Mouse (Mus musculus): ENCODE data around the gene Ttc22.

The Ttc22 gene

DNA sequence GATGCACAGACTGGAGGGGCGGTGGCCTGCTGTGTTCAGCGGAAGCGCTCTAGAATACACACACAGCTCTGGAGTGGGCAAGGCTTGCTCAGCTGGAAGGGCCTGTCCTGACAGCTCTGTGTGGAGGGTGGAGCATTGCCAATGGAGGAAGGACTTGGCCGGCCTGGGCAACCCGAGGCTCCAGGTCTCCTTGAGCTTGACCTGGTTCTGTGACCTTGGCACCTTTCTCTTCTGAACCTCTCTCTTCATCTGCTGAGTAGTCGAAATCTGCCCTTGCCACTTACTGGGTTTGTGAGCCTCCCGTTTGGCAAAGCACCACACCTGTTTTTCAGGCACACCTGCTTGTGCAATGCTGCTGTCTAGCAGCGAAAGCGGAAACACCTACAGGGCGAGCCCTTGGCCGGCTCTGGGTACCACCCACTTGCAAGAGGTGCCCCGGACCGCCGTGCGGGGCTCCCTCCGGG lies at the start of gene Ttc22:
TSS of gene Ttc22 (plus strand) at position 403 of the 464 bp plus-strand sequence.
- no peak for DNase-seq (ENCODE audit: low read depth, low spot score)

DNA sequence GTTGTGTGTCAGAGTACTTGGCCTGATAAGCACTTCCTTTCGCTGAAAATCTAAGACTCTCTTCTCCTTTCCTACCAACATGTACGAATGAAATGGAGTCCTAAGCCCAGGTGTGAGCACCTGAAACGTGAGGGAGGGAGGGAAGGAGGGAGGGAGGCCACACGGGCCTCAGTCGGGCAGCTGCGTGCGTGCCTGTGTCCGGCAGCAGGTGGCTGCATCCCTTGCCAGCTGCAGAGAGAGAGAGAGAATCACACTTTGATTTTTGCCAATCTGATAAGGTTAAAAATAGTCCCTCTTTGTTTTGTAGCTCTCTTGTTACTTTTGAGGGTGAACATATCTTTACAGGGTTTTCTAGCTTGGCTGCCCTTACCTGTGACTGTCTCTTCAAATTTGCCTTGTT lies 47.2 kb upstream of the Ttc22 start:
- DNase-seq (ENCODE audit: low read depth, low spot score), result no peak

DNA sequence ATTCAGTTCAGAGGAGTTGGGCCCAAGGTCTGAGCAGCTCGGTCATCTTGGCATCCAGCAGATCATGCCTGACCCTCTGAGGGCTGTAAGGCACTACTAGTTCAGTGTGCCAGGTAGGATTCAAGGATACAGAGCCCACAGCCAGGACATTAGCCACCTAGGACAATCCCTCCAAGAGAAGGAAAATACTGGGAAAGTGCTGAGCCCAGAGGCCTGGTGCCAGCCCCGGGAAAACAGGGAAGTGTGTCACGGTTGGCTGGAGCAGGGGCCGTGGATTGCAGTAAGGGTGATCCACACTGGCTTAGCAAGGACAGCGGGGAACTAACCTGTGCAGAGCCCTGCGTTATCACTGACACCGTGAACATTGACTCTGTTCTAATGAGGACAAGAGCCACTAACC lies 44.7 kb upstream of the Ttc22 start:
- no peak for DNase-seq (ENCODE audit: low read depth, low spot score)

DNA sequence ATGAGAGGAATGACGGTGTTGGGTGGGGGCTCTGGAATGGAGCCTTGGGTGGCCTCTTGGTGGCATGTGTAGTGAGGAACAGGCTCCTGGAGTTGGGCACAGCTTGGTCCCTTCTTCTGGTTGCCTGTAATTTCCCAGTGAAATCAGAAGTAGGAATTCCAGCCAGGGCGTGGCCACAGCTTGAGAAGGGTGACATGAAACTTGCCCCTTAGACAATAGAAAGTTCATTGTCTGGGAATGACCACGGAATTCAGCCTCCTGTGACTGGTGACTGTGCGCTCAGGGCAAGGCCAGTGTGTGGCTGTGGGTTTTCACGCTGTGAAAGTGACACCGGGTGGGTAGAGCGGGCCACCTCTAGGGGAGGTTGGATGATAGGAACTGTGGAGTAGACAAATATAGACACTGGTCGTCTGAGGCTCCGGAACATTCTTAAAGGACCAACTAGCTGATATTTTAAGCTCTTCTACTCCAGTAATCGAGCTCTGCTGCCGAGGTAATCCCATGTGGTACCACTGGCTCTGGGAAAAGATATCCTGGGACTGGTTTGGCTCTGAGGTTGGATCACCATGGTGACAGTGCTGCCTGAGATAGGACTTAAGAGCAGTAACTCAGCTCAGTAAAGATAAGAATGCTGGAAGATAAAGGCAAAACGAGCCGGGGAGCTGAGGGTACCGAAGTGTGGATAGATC lies 40.9 kb upstream of the Ttc22 start:
- peak; percentile 75 for DNase-seq (ENCODE audit: low read depth, low spot score)

DNA sequence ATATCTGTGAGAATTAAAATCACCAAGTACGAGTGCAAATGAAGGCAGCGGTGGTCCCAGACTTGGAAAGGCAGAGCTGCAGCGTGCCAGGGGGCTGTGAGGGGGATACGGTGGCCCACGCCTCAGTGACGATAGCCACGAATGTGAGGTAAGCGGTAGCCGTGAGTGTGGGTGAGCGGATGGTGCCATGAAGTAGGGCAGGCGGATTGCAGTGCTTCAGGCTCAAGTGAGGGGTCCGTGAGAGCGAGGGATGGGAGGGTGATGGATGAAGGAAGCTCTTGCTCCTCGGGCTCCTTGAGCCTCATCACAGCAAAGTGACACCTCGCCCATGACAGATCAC lies 40.4 kb upstream of the Ttc22 start:
- peak; percentile 27 for DNase-seq (ENCODE audit: low read depth, low spot score)

DNA sequence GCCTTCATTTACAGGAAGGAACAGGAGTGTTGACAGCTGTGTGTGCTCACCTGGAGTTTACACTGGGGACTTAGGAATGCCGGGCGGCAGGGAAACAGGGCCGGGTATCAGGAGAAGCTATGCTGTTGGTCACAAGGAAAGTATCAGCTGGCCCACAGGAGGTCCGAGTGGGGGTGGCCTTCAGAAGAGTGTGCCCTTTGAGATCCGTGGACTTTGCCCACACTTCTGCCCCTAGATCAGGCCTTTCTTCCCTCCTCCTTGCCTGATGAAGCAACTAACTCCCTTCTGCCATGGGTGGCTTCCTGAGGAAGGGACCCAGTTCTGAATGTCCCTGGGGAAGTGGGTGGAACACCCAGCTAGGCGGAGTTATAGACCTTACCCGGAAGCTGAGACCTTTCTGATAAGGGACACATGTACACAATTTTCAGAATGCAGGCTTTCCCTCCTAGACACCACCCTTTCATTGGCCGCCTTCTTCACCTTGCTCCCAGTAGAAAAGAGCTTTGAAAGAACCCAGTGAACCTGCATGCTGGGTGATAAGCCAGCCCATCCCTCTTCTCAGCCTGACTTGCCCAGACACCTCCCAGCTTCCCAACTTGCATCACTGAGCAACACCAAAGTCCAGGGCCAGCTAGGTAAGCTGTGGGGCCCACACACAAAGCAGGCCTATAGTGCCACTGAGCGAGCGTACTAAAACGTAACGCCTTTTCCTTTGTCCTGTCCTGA lies 39.6 kb upstream of the Ttc22 start:
- DNase-seq (ENCODE audit: low read depth, low spot score), result no peak

DNA sequence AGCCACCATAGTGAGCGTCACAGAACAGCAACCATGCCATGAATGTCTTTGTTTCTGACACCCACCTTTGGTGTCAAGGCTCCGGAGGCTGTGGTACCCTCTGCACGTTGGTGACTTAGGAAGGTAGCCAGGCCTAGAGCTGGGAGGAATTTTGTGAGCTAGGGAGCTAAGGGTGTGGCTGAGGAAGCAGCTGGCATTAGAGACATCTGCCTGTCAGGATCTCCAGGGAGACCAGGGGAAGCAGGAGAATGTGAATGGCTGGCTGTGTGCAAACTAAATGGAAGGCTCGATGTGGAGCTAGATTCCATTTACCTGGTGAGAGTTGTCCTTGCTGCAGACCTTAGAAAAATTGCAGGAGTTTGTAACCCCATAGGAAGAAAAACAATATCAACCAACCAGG lies 37.6 kb upstream of the Ttc22 start:
- no peak for DNase-seq (ENCODE audit: low read depth, low spot score)

DNA sequence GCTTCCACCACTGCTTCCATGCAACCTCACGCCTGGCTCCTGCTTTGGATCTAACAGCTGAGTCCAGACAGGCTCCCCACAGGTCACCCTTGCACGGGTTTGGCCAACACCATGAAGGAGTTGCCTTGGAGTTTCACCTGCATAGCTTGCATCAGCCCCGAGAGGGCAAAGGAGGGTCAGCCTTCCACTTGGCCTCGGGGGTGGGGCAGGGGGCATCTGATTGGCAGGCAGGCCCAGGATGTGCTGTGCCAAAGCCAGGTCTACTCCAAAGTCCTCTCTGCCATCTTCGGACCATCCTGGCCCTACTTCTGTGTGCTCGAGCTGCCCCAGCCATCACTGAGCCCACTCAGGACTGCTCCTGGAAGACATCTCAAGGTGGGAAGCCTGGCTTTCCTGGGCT lies 35.2 kb upstream of the Ttc22 start:
- no peak for DNase-seq (ENCODE audit: low read depth, low spot score)

DNA sequence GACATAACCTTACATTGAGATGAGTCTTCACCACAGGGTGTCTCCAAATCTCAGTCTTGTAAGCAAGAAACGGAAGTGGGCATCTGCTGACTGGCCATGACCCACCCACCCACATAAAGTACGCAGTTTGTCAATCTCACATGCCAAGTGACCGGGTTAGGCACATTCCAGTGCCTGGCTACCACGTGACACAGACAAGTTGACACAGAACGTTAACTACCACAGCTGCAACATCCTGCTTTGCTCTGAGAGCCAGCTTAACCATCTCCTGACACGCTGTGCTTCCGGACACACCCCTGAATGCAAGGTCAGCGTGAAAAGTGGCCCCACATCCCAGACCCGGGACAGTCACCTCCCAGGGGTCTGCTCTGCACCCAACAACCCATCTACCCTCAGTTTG lies 32.1 kb upstream of the Ttc22 start:
- DNase-seq (ENCODE audit: low read depth, low spot score), result no peak

DNA sequence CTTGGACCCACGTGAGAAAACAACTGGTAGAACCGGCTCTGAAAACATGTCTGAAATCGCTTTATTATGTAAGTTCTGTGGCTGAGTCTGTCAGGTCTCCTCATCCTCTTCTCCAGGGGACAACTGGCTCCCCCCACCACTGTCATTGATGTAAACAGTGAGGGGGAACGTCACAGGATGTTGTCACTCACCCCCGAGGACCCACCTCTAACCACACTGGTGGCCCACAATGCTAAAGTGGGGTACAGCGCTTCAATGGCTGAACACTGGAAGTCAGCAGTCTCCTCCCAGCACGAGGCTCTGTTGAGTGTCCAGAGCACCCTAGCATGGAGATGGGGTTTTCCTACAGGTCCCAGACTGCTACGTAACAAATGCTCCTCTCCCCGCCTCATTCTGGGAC lies 31.4 kb upstream of the Ttc22 start:
- DNase-seq (ENCODE audit: low read depth, low spot score), result no peak

DNA sequence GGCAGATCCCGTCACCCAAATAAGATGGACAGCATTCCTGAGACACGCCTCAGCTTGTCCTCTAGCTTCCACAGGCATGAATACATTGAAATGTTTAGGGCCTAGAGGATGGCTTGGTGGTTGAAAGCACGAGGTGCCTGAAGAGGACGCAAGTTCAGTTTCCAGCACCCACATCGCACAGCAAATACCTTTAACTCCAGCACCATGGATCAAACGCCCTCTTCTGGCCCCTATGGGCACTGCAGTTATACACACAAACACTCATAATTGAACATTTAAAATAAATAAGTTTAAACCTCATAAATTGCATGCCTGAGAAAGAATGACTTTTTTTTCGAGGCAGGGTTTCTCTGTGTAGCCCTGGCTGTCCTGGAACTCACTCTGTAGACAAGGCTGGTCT lies 28.6 kb upstream of the Ttc22 start:
- no peak for DNase-seq (ENCODE audit: low read depth, low spot score)

DNA sequence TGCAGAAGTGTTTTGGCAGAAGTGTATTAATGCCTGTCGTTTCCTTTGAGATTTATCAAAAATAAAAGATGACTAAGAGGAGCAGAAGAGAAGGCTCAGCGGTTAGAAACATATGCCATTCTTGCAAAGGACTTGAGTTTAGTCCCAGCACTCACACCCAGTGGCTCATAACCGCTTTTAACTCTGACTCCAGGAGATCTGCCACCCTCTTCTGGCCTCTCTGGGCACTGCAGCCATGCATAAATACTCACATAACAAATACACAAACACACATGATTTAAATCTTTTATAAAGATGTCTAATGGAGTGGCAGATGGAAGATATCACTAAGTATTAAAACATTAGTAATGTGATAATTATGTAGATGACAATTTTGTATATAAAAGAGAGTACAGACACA lies 26.0 kb upstream of the Ttc22 start:
- DNase-seq (ENCODE audit: low read depth, low spot score), result no peak

DNA sequence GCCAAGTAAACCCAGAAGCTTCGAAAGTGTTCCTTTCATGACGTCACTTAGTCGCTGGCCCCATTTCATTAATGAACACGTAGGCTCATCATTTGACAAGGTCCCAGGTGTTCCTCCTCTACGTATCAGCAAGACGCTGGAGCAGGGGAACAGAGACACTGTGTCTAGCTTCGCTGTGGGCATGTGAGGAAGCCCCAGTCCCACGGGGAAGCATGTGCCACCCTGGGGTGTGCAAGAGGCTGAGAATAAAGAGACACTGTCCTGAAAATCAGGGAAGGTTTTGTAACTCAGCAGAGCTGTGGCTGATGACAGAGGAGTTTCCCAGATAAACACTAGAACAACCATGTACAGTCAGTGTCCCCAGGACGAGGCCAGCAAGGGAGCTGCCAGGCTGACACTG lies 25.2 kb upstream of the Ttc22 start:
- DNase-seq (ENCODE audit: low read depth, low spot score), result peak; percentile 41

DNA sequence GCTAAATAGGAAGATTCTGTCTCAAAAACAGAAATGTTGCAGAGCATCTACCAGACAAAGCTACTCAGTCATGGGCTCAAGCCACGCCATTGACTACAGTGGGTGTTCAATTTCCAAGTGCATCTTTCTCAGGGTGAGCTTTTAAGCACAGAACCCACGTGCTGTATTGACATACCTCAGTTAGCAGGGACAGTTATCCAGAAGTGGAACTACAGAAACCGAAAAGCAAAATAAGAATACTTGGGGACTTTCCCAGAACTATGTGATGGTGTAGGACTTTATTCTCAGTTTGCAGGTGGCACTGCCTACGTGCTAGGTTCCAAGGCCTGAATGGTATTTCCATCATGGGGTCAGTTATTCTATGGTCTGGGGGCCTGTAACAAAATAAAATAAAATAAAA lies 24.5 kb upstream of the Ttc22 start:
- DNase-seq (ENCODE audit: low read depth, low spot score), result no peak

DNA sequence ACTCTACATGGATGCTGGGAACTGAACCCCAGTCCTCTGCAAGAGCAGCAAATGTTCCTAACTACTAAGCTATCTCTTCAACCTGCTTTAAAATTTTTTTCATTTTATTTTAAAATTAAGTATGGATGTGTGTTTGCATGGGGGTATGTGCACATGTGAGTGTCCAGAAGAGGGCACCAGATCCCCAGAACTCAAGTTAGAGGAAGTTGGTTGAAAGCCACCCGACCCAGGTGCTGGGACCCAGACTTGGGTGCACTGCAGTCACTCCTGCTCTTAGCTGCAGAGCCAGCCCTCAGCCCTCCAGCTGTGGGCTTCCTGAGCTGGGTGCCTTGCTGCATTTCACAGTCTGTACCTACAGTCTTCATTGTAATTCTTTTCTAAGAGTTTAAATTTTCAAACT lies 22.8 kb upstream of the Ttc22 start:
- no peak for DNase-seq (ENCODE audit: low read depth, low spot score)

DNA sequence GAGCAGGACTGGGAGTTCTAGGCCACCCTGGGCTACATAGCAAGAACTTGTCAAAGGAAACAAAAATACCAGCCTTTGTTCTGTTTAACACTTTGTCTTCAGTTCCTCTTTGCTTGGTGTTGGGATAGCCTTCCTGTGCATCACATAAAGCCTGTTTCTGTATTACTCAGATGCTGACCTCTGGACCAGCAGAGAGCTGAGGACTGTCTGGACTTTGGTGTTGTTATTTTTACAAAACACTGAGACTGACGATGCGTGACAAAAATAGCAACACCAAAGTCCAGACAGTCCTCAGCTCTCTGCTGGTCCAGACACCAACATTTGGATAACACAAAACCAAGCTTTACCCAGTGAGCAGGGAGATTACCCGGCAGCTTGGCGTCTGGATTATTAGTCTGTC lies 21.5 kb upstream of the Ttc22 start:
- DNase-seq (ENCODE audit: low read depth, low spot score), result no peak

DNA sequence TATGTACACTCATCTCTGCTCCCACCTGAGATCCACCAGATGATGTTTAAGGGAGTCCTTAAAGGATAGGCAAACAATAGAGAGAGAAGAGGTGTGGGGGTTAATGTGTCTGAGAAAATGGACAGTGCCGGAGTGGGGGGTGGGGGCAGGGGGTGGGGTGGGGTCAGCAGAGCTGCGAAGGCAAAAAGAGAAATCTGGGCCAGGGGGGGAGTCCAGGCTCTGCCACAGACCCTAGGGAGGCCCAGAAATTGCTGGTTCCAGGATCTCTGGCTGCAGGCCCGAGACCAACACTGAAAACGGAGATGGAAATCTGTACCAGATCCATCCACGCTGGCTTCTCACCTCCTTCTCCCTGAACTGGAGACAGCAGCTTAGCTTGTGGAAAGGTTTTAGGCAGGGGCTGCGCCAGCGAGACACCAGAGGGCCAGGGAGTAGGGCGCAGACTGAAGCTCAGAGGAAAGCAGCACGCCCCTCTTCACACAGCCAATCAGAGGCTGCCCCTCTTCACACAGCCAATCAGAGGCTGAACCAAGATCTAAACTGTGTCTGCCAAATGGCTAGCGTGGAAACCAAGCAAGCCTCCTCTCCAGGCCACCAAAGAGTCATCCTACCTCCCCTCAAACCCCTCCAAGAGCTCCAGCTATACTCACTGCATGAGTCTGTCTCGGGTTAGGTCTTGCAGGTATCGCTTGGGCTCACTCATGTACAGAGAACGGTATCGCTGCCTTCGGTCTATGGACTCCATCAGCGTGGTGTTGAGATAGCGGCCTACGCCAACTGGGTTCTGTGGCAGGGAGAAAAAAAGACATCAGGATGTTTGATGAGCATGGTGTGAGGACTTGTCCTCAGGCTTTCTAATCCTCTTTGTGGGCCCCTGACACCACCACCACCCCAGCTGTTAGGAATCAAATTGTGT lies 15.3 kb upstream of the Ttc22 start:
- DNase-seq (ENCODE audit: low read depth, low spot score), result peak; percentile 97

DNA sequence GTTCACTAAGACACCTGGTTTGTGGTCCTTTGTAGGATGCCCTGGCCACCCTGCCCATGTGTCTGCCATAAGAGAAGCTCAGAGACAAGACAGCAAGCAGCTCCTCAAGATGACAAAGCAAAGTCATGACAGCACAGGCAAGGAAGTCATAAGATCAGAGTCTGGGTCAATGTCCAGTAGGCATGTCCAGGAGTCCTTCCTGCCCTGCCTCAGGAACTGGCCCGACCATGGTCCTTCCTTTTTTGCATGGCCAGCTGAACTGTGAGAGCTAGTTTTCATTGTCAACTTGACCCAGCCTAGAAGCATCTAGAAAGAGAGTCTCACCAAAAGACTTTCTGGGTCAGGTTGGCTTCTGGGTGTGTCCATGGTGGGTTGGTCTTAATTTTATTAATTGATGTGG lies 14.3 kb upstream of the Ttc22 start:
- no peak for DNase-seq (ENCODE audit: low read depth, low spot score)

DNA sequence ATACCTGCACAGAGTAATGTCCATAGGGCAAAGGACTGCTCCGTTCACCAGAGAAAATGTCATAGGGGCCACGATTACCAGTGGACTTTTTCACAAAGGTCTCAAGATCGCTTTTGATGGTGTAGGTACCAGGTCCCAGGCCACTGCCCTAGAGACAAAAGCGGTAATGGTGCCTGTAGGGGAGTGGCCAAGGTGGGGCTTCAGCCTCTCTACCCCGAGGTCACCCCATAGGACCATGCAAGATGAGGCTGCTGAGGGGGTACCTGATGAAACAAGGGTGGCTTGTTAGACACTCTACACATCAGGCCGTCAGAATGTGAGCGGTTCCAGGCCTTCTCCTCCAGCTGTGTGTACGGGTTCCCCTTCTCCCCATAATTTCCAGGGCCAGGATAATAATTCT lies 9.1 kb upstream of the Ttc22 start:
- no peak for DNase-seq (ENCODE audit: low read depth, low spot score)

DNA sequence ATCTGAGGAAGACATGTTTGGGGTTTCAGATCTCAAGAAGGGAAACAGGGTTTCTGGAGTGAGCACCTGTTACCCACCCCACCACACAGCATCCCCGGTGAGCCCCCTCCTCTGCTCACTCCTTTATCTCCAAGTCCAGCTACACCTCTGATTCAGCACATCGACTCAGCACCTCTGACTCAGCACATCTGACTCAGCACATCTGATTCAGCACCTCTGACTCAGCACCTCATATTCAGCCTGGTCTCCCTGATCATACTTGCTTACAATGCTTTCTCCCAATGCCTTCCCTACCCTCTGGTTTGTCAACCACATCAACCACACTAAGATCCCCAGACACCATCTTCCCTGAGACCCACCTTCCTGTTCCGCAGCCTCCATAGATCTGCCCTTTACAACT lies 8.7 kb upstream of the Ttc22 start:
- peak; percentile 71 for DNase-seq (ENCODE audit: low read depth, low spot score)

DNA sequence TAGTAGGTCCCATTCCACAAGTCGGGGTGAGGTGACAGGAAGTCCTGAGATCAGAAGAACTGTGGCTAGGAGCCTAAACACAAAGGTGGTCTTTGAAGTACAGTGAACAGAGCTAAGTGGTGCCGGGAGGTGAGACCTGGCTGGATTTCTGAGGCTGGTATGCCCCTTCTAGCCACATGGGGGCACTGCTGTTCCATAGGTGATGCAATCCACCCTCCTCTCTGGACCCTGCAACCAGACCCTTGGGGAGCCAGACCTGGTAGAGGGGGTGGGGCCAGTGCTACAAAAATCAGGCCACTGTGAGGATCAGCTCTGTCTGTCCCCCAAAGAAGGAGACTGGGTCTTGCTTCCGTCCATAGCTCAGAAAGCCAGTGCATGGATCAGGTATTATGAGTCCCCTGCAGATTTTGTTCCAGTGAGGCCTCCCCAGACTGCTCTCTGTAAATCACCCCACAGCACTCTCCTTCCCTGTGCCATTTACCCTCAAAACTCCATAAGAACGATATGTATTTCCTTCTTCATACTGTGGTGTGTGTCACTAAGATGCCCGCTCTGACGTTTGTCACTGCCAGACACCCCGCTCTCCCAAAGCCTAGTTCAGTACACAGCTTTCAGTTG lies 7.9 kb upstream of the Ttc22 start:
- DNase-seq (ENCODE audit: low read depth, low spot score), result peak; percentile 77

DNA sequence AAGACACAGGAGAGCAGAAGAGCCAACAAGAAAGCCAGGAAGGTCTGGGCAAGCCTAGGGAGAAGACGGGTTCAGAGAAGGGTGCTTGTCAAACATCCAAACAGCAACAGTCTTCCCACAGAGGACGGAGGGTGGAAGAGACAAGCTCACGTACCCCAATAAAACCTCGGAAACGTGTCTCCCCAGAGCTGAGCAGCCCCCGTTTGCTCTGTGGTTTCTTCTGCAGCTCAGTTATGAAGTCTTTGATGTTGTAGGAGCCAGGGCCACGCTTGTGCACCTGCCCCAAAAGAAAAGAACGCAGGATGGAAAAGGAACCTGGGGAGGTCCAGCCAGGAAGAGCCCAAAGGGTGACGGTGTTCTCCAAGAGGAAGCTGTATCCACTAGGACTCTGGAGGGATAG lies 7.4 kb upstream of the Ttc22 start:
- DNase-seq (ENCODE audit: low read depth, low spot score), result no peak

Measured in brain, adult 2 months (tissue).